Mouse (Mus musculus): ENCODE measurements around the gene Cadm3.

DNA sequence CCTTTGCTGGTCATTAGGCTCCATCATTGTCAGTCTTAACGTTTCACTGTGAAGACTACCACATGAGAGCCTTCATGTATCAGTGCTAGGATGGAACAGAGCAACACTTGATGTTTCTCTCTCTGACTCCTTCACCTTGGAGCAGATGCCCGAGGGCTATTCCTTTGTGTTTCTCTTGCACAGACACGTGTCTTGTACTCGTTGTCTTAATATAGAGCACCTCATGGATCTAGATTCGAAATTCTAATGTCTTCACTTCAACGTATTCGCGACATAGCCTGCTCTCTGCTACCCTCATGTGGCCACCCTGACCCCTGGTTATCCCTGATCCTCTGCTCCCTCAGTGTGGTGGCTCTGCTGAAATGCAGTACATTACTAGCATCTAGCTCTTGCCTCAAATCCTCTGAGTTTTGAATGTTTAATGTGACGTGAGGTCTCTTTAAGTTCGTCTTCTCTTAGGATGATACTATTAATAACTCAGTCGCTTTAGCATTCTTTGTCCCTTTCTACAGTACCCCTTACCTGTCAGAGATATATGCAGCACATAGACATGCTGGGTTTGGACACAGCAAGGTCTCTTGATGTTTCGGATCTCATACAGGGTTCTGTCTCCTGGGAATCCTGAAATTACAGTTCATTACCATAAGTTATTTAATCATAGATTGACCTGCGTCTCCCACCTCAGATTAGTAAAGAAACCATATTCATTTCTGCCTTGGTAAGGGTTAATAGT is 10.1 kb upstream of the Cadm3 start:
- TF ChIP-seq HCFC1 (IDR thresholded peaks at IDR 0.05; ENCODE audit: borderline replicate concordance, insufficient read depth, low read length) (no peak), CHD2 (IDR thresholded peaks at IDR 0.05; ENCODE audit: low read depth, low read length) (no peak), MAFK (IDR thresholded peaks at IDR 0.05; ENCODE audit: insufficient read depth, low read depth, low read length) (no peak)

Measured in ES-E14 (cell line).